Mouse (Mus musculus) ES-E14 (cell line): ENCODE measurements around the gene Slco1a5. TPM values are rescaled to one million over a fixed set of nuclear protein-coding genes. Genes with fewer than 3 reads are reported as not detected.

Experiments used
- DNase-seq: peaks from one replicate; pipeline ENCODE4 v3.0.0-alpha.2; 2013; ENCODE audit warnings: low read depth, low spot score
- H3K27ac ChIP-seq: 2 replicates; pipeline ENCODE4 v1.5.1; 2012; ENCODE audit warnings: low read depth, mild to moderate bottlenecking, low read length, moderate library complexity, mixed read lengths; ENCODE audit not compliant: poor library complexity, insufficient read depth, severe bottlenecking
- H3K36me3 ChIP-seq: 2 replicates; pipeline ENCODE4 v1.6.1; 2012; ENCODE audit warnings: mild to moderate bottlenecking, low read length, moderate library complexity, mixed read lengths; ENCODE audit not compliant: control insufficient read depth, poor library complexity, insufficient read depth, severe bottlenecking
- H3K4me1 ChIP-seq, 2 experiments: fragments of 150-350 bp in 1 of 2; sonication (generic) in 1 of 2; 2 replicates each; pipeline ENCODE4 v1.6.1; 2012; ENCODE audit warnings: low read length in 2 of 2, mild to moderate bottlenecking in 1 of 2, mixed read lengths in 1 of 2; ENCODE audit not compliant: control insufficient read depth in 2 of 2, insufficient read depth in 2 of 2, poor library complexity in 1 of 2
- H3K4me3 ChIP-seq, 2 experiments: fragments of 150-350 bp in 1 of 2; sonication (generic) in 1 of 2; 2 replicates each; pipeline ENCODE4 v1.5.1; 2012; ENCODE audit warnings: low read length in 2 of 2, low read depth in 1 of 2, mild to moderate bottlenecking in 1 of 2, mixed read lengths in 1 of 2; ENCODE audit not compliant: insufficient read depth in 1 of 2, poor library complexity in 1 of 2, severe bottlenecking in 1 of 2
- H3K9ac ChIP-seq: 2 replicates; pipeline ENCODE4 v1.6.1; 2012; ENCODE audit warnings: low read depth, mild to moderate bottlenecking, low read length, mixed read lengths; ENCODE audit not compliant: poor library complexity, insufficient read depth, severe bottlenecking
- H3K9me3 ChIP-seq: fragments of 150-350 bp; sonication (generic); 2 replicates; pipeline ENCODE4 v1.6.1; 2012; ENCODE audit warnings: low read depth, mild to moderate bottlenecking, low read length; ENCODE audit not compliant: control insufficient read depth, insufficient read depth
- CHD2 ChIP-seq: IDR thresholded peaks from 2 replicates; pipeline ENCODE4 v1.6.1; 2014; ENCODE audit warnings: mild to moderate bottlenecking, low read depth, low read length, inconsistent platforms
- HCFC1 ChIP-seq: IDR thresholded peaks from 2 replicates; pipeline ENCODE4 v1.6.1; 2012; ENCODE audit warnings: low read length, inconsistent platforms, borderline replicate concordance; ENCODE audit not compliant: insufficient read depth
- MAFK ChIP-seq: IDR thresholded peaks from 2 replicates; pipeline ENCODE4 v1.6.1; 2014; ENCODE audit warnings: mild to moderate bottlenecking, low read depth, low read length, inconsistent platforms; ENCODE audit not compliant: insufficient read depth
- ZC3H11A ChIP-seq: IDR thresholded peaks from 2 replicates; pipeline ENCODE4 v1.6.1; 2012; ENCODE audit warnings: low read depth, mild to moderate bottlenecking, inconsistent platforms, low read length, borderline replicate concordance
- ZNF384 ChIP-seq: IDR thresholded peaks from 2 replicates; pipeline ENCODE4 v1.6.1; 2012; ENCODE audit warnings: low read depth, low read length, inconsistent platforms
- in situ Hi-C, 2 experiments: fragments of 600-800 bp; cut with MboI; formaldehyde crosslinking; loops; one replicate each; pipeline ENCODE4 v1.15.1; 2025; ENCODE audit warnings: low sequenced_read_pairs in 2 of 2, inconsistent platforms in 1 of 2; ENCODE audit not compliant: unreplicated experiment in 2 of 2
- total RNA-seq: library from RNA; depleted of rRNA; stranded (reverse); fragments of 300-350 nt; gene quantifications from 2 replicates; pipeline ENCODE4 v1.2.3, GENCODE M21; 2012

Gene Slco1a5
- total RNA-seq, 1 experiment: 0.49 TPM

- Histone ChIP-seq H3K9ac (no peak overlapping the region), H3K36me3 (no peaks in the 10 kb centered on the region), H3K4me3 (no peak overlapping the region), H3K27ac (no peak overlapping the region), H3K9me3 (no peaks in the 10 kb centered on the region), H3K4me1 (no peaks in the 10 kb centered on the region)
- in situ Hi-C loops: no loop called here
- TF ChIP-seq HCFC1 (no peak), ZNF384 (no peak), ZC3H11A (no peak), CHD2 (no peak), MAFK (no peak)
- no peak for DNase-seq
Observed at GRCm38 (mm10) chr6:142314285-142314684, 8.5 kb downstream of the Slco1a5 start.

- no peak overlapping the region for H3K9ac ChIP-seq
- H3K4me3 ChIP-seq: no peak overlapping the region
- in situ Hi-C loops: no loop called here
Observed at GRCm38 (mm10) chr6:142305076-142305475, 17.7 kb downstream of the Slco1a5 start.

GRCm38 (mm10) chr6:142298098-142298497 is 24.7 kb downstream of the Slco1a5 start, which contains the start of gene Iapp:
Iapp (plus strand) TSS chr6:142298423.
- DNase-seq: no peak
- Histone ChIP-seq H3K36me3 (no peaks in the 10 kb centered on the region), H3K27ac (no peak within 1 kb of the TSS), H3K9me3 (no peaks in the 10 kb centered on the region), H3K9ac (no peak within 1 kb of the TSS), H3K4me3 (no peak within 1 kb of the TSS), H3K4me1 (no peaks in the 10 kb centered on the region)
- in situ Hi-C loops: no loop called here
- TF ChIP-seq CHD2: no peak

More at GRCm38 (mm10) chr6:142305076-142305475, 17.7 kb downstream of the Slco1a5 start:
- Histone ChIP-seq H3K36me3 (no peaks in the 10 kb centered on the region), H3K27ac (no peak overlapping the region), H3K4me1 (no peaks in the 10 kb centered on the region), H3K9me3 (no peaks in the 10 kb centered on the region)
- TF ChIP-seq CHD2 (no peak), ZNF384 (no peak), MAFK (no peak)
- no peak for DNase-seq

- Histone ChIP-seq H3K27ac (no peak overlapping the region), H3K4me1 (no peaks in the 10 kb centered on the region), H3K36me3 (no peaks in the 10 kb centered on the region), H3K9me3 (no peaks in the 10 kb centered on the region), H3K9ac (no peak overlapping the region), H3K4me3 (no peak overlapping the region)
- in situ Hi-C loops: no loop called here
- DNase-seq: no peak
- TF ChIP-seq ZNF384: no peak
- no peak for TF ChIP-seq ZC3H11A
- no peak for TF ChIP-seq CHD2
- no peak for TF ChIP-seq HCFC1
- no peak for TF ChIP-seq MAFK
Observed at GRCm38 (mm10) chr6:142289413-142290118, 33.2 kb downstream of the Slco1a5 start.

GRCm38 (mm10) chr6:142275721-142276442 is 46.9 kb downstream of the Slco1a5 start:
- no peak for DNase-seq
- Histone ChIP-seq H3K9me3 (no peaks in the 10 kb centered on the region), H3K36me3 (no peaks in the 10 kb centered on the region), H3K4me3 (no peak overlapping the region), H3K4me1 (no peaks in the 10 kb centered on the region), H3K27ac (no peak overlapping the region), H3K9ac (no peak overlapping the region)
- in situ Hi-C loops: no loop called here
- TF ChIP-seq ZC3H11A: no peak
- TF ChIP-seq HCFC1: no peak
- TF ChIP-seq MAFK: no peak
- TF ChIP-seq CHD2: no peak
- TF ChIP-seq ZNF384: no peak
